Mouse (Mus musculus): ENCODE data around the gene H2al1m. TPM values are rescaled to one million over a fixed set of nuclear protein-coding genes. Genes with fewer than 3 reads are reported as not detected.
"Not testable (repeated sequence)": the region's sequence is repeated elsewhere in the genome, so short reads cannot be mapped to it uniquely, and the experiment has no call there.

The H2al1m gene
- polyA plus RNA-seq, 1 experiment from 2014 or later = not detected

GRCm38 (mm10) chrX:9259267-9259666, 24.3 kb upstream of the H2al1m start:
- Histone ChIP-seq H3K4me3 (replicated peaks; ENCODE audit: low read length) (no peak overlapping the region), H3K27ac (no peak overlapping the region), H3K4me2 (replicated peaks) (no peak overlapping the region), H3K9ac (no peak overlapping the region), H3K36me3 (replicated peaks; ENCODE audit: control insufficient read depth, insufficient read depth) (no peaks in the 10 kb centered on the region), H3K9me3 (ENCODE audit: control insufficient read depth, low read length) (no peaks in the 10 kb centered on the region), H3K4me1 (replicated peaks; ENCODE audit: control insufficient read depth, insufficient read depth, low read length) (no peaks in the 10 kb centered on the region), H3K27me3 (ENCODE audit: control insufficient read depth, insufficient read depth, low read length) (no peaks in the 10 kb centered on the region)
- 81% methylated on average over 1 of the region's 1 CpGs for WGBS
- no peak for ATAC-seq (ENCODE audit: low FRiP score)
- no peak for DNase-seq (ENCODE audit: low spot score)

DNA sequence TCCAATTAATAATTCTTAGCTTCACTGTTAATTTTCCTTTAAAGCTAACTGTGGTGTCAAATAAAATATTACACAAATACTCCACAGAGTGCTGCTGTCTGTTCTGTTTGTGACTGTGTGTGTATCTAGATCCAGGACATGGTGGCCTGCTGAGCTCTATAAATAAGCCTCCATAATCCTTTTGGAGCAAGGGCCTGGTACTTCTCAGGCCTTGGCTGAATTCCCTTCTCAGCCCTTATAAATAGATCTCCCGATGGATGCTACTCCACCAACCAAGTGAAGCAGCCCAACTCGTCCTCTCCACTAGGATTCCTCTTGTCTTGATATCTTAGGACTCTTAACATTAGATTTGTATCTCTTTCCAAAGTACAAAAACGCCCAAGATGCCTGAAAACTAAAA, 12.5 kb upstream of the H2al1m start:
- H3K4me3 ChIP-seq (replicated peaks; ENCODE audit: low read length) = no peak overlapping the region
- ATAC-seq (ENCODE audit: low FRiP score) (no peak), DNase-seq (ENCODE audit: low spot score) (no peak)
- no peak overlapping the region for H3K27ac ChIP-seq
- no peak overlapping the region for H3K9ac ChIP-seq
- 78% methylated on average over 3 of the region's 3 CpGs for WGBS
- H3K4me2 ChIP-seq (replicated peaks) = no peak overlapping the region
- no peaks in the 10 kb centered on the region for H3K36me3 ChIP-seq (replicated peaks; ENCODE audit: control insufficient read depth, insufficient read depth)
- H3K9me3 ChIP-seq (ENCODE audit: control insufficient read depth, low read length) = no peaks in the 10 kb centered on the region
- no peaks in the 10 kb centered on the region for H3K27me3 ChIP-seq (ENCODE audit: control insufficient read depth, insufficient read depth, low read length)
- H3K4me1 ChIP-seq (replicated peaks; ENCODE audit: control insufficient read depth, insufficient read depth, low read length) = no peaks in the 10 kb centered on the region

DNA sequence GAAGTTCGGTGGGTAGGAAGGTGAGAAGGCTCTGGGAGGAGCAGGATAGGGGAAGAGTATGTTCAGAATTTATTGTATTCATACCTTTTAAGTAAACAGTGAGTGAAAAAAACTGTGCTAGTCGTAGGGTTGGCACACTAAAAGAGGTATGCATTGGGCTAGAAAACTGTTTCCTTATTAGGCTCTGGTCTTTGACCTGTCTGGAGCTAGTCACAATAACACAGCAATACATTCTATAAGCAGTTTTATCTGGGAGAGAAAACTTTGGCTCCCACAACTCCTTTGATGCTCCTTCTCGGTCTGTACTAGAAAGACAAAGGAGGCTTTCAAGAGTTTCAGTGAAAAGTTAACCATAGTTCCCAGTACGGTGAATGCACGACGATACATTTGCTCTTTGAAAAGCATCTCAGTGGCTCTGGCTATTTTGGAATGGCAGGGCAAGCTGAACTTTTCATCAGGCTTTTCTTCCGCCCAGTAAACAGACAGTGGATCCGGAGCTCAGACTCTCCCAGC, 11.6 kb upstream of the H2al1m start:
- Histone ChIP-seq H3K9ac (0 out of 2 replicates have a peak overlapping the region, but pooled peaks have one; percentile 66), H3K27ac (0 out of 2 replicates have a peak overlapping the region, but pooled peaks have one; percentile 41), H3K4me3 (replicated peaks; ENCODE audit: low read length) (peak overlapping the region; percentile 57), H3K27me3 (ENCODE audit: control insufficient read depth, insufficient read depth, low read length) (no peaks in the 10 kb centered on the region), H3K36me3 (replicated peaks; ENCODE audit: control insufficient read depth, insufficient read depth) (no peaks in the 10 kb centered on the region), H3K4me1 (replicated peaks; ENCODE audit: control insufficient read depth, insufficient read depth, low read length) (no peaks in the 10 kb centered on the region), H3K4me2 (replicated peaks) (peak overlapping the region; percentile 51), H3K9me3 (ENCODE audit: control insufficient read depth, low read length) (no peaks in the 10 kb centered on the region)
- DNase-seq (ENCODE audit: low spot score) (no peak), ATAC-seq (ENCODE audit: low FRiP score) (no peak)
- WGBS = 23% methylated on average over 8 of the region's 8 CpGs

- H3K4me2 ChIP-seq (replicated peaks) = peak within 1 kb of the TSS; percentile 51
- H3K27me3 ChIP-seq (ENCODE audit: control insufficient read depth, insufficient read depth, low read length) = no peaks in the 10 kb centered on the region
- H3K4me3 ChIP-seq (replicated peaks; ENCODE audit: low read length) = peak within 1 kb of the TSS; percentile 57
- H3K4me1 ChIP-seq (replicated peaks; ENCODE audit: control insufficient read depth, insufficient read depth, low read length) = no peaks in the 10 kb centered on the region
- WGBS = 18% methylated on average over 74 of the region's 94 CpGs
- ATAC-seq (ENCODE audit: low FRiP score) (peak; percentile 88), DNase-seq (ENCODE audit: low spot score) (peak; percentile 38)
- H3K9me3 ChIP-seq (ENCODE audit: control insufficient read depth, low read length) = no peaks in the 10 kb centered on the region
- peak within 1 kb of the TSS; percentile 66 for H3K9ac ChIP-seq
- H3K36me3 ChIP-seq (replicated peaks; ENCODE audit: control insufficient read depth, insufficient read depth) = no peaks in the 10 kb centered on the region
- peak within 1 kb of the TSS; percentile 64 for H3K27ac ChIP-seq
These were observed 10.9 kb upstream of the H2al1m start, which contains the start of gene Xk for GRCm38 (mm10) chrX:9272460-9273361. Gene Xk, plus strand, starts transcription at chrX:9272756.

GRCm38 (mm10) chrX:9273377-9274002, 10.1 kb upstream of the H2al1m start:
- no peaks in the 10 kb centered on the region for H3K9me3 ChIP-seq (ENCODE audit: control insufficient read depth, low read length)
- no peaks in the 10 kb centered on the region for H3K36me3 ChIP-seq (replicated peaks; ENCODE audit: control insufficient read depth, insufficient read depth)
- peak overlapping the region; percentile 66 for H3K9ac ChIP-seq
- no peaks in the 10 kb centered on the region for H3K27me3 ChIP-seq (ENCODE audit: control insufficient read depth, insufficient read depth, low read length)
- H3K27ac ChIP-seq = no peak overlapping the region
- DNase-seq (ENCODE audit: low spot score) (no peak), ATAC-seq (ENCODE audit: low FRiP score) (no peak)
- H3K4me2 ChIP-seq (replicated peaks) = peak overlapping the region; percentile 51
- 56% methylated on average over 12 of the region's 12 CpGs for WGBS
- no peaks in the 10 kb centered on the region for H3K4me1 ChIP-seq (replicated peaks; ENCODE audit: control insufficient read depth, insufficient read depth, low read length)
- peak overlapping the region; percentile 57 for H3K4me3 ChIP-seq (replicated peaks; ENCODE audit: low read length)

DNA sequence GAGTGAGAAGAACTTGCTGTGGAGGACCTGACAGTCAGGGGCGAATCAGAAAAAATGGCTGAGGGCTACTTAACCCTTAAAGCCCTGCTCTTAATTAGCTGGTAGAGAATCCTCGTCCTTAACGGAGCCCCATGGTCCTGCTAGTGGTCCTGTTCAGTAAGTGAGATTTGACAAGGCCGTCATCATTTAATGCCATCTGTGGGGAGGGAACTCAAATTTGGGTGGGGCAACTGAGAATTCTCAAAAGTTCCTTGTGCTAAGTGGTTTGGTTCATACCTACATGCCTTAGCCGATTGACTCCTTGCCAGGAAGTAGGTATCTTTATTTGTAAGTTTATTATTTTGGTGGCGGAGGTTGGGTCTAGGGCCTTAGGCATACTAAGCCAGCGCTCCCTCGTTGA, 9.2 kb upstream of the H2al1m start:
- Histone ChIP-seq H3K36me3 (replicated peaks; ENCODE audit: control insufficient read depth, insufficient read depth) (no peaks in the 10 kb centered on the region), H3K27ac (no peak overlapping the region), H3K27me3 (ENCODE audit: control insufficient read depth, insufficient read depth, low read length) (no peaks in the 10 kb centered on the region), H3K4me1 (replicated peaks; ENCODE audit: control insufficient read depth, insufficient read depth, low read length) (no peaks in the 10 kb centered on the region), H3K4me2 (replicated peaks) (no peak overlapping the region), H3K4me3 (replicated peaks; ENCODE audit: low read length) (no peak overlapping the region), H3K9ac (no peak overlapping the region), H3K9me3 (ENCODE audit: control insufficient read depth, low read length) (no peaks in the 10 kb centered on the region)
- no peak for DNase-seq (ENCODE audit: low spot score)
- ATAC-seq (ENCODE audit: low FRiP score) = no peak
- WGBS = 84% methylated on average over 8 of the region's 8 CpGs

DNA sequence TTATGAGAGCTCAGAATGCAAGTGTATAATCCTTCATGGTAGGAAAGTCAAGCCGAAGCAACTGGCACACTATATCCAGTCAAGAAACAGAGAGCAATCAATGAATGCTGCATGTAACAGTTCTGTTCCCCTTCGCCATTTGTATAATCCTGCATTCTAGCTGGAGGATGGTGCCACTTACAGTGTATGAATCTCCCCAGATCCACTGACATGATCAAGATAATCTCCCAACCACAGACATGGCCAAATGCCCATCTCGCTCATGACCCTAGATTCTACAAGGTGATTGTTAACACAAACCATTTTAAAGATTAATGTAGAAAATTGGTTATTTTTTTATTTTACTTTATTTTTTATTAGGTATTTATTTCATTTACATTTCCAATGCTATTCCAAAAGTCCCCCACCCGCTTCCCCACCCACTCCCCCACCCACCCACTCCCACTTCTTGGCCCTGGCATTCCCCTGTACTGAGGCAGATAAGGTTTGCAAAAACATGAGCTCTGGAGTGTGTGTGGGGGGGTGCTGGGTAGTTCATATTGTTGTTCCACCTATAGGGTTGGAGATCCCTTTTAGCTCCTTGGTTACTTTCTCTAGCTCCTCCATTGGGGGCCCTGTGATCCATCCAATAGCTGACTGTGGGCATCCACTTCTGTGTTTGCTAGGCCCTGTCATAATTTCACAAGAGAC, 9.7 kb downstream of the H2al1m start:
- DNase-seq (ENCODE audit: low spot score); H3K4me3 ChIP-seq (replicated peaks; ENCODE audit: low read length); H3K9ac ChIP-seq; H3K4me2 ChIP-seq (replicated peaks); H3K27me3 ChIP-seq (ENCODE audit: control insufficient read depth, insufficient read depth, low read length); H3K36me3 ChIP-seq (replicated peaks; ENCODE audit: control insufficient read depth, insufficient read depth); H3K4me1 ChIP-seq (replicated peaks; ENCODE audit: control insufficient read depth, insufficient read depth, low read length); H3K9me3 ChIP-seq (ENCODE audit: control insufficient read depth, low read length); ATAC-seq (ENCODE audit: low FRiP score); H3K27ac ChIP-seq: not testable (repeated sequence)
- WGBS = 95% methylated on average over 3 of the region's 4 CpGs

- Histone ChIP-seq H3K9me3 (ENCODE audit: control insufficient read depth, low read length) (no peaks in the 10 kb centered on the region), H3K36me3 (replicated peaks; ENCODE audit: control insufficient read depth, insufficient read depth) (no peaks in the 10 kb centered on the region)
- no peak for ATAC-seq (ENCODE audit: low FRiP score)
These were observed 14.9 kb downstream of the H2al1m start for GRCm38 (mm10) chrX:9298413-9298864.

GRCm38 (mm10) chrX:9302791-9303190, 19.2 kb downstream of the H2al1m start:
- no peak overlapping the region for H3K4me2 ChIP-seq (replicated peaks)
- WGBS = 84% methylated on average over 5 of the region's 5 CpGs
- no peak overlapping the region for H3K4me3 ChIP-seq (replicated peaks; ENCODE audit: low read length)
- no peaks in the 10 kb centered on the region for H3K9me3 ChIP-seq (ENCODE audit: control insufficient read depth, low read length)
- no peaks in the 10 kb centered on the region for H3K4me1 ChIP-seq (replicated peaks; ENCODE audit: control insufficient read depth, insufficient read depth, low read length)
- H3K9ac ChIP-seq = no peak overlapping the region
- ATAC-seq (ENCODE audit: low FRiP score) (no peak), DNase-seq (ENCODE audit: low spot score) (no peak)
- H3K27ac ChIP-seq = no peak overlapping the region
- no peaks in the 10 kb centered on the region for H3K36me3 ChIP-seq (replicated peaks; ENCODE audit: control insufficient read depth, insufficient read depth)
- no peaks in the 10 kb centered on the region for H3K27me3 ChIP-seq (ENCODE audit: control insufficient read depth, insufficient read depth, low read length)

More at GRCm38 (mm10) chrX:9298413-9298864, 14.9 kb downstream of the H2al1m start:
- no peak for DNase-seq (ENCODE audit: low spot score)
- Histone ChIP-seq H3K4me3 (replicated peaks; ENCODE audit: low read length) (no peak overlapping the region), H3K9ac (no peak overlapping the region), H3K27me3 (ENCODE audit: control insufficient read depth, insufficient read depth, low read length) (no peaks in the 10 kb centered on the region), H3K4me2 (replicated peaks) (no peak overlapping the region), H3K27ac (no peak overlapping the region), H3K4me1 (replicated peaks; ENCODE audit: control insufficient read depth, insufficient read depth, low read length) (no peaks in the 10 kb centered on the region)
- WGBS = 90% methylated on average over 5 of the region's 5 CpGs
